Mouse (Mus musculus): ENCODE measurements around the gene Trpm3.

Trpm3 gene

GRCm38 (mm10) chr19:22739240-22739639 is 600.4 kb downstream of the Trpm3 start:
- no peak for DNase-seq (ENCODE audit: low read depth, low spot score)

- no peak for DNase-seq (ENCODE audit: low read depth, low spot score)
Measured at GRCm38 (mm10) chr19:22753311-22753809, 614.5 kb downstream of the Trpm3 start.

GRCm38 (mm10) chr19:22754071-22754470 is 615.2 kb downstream of the Trpm3 start:
- DNase-seq (ENCODE audit: low read depth, low spot score), result no peak

GRCm38 (mm10) chr19:22754498-22754897 is 615.7 kb downstream of the Trpm3 start:
- no peak for DNase-seq (ENCODE audit: low read depth, low spot score)

- DNase-seq (ENCODE audit: low read depth, low spot score), result no peak
Measured at GRCm38 (mm10) chr19:22758496-22758895, 619.6 kb downstream of the Trpm3 start.

GRCm38 (mm10) chr19:22768242-22768641 is 629.4 kb downstream of the Trpm3 start:
- DNase-seq (ENCODE audit: low read depth, low spot score), result no peak

- no peak for DNase-seq (ENCODE audit: low read depth, low spot score)
Measured at GRCm38 (mm10) chr19:22775191-22775695, 636.4 kb downstream of the Trpm3 start.

- no peak for DNase-seq (ENCODE audit: low read depth, low spot score)
Measured at GRCm38 (mm10) chr19:22780192-22780843, 641.5 kb downstream of the Trpm3 start.

GRCm38 (mm10) chr19:22781579-22781978 is 642.7 kb downstream of the Trpm3 start:
- no peak for DNase-seq (ENCODE audit: low read depth, low spot score)

DNA sequence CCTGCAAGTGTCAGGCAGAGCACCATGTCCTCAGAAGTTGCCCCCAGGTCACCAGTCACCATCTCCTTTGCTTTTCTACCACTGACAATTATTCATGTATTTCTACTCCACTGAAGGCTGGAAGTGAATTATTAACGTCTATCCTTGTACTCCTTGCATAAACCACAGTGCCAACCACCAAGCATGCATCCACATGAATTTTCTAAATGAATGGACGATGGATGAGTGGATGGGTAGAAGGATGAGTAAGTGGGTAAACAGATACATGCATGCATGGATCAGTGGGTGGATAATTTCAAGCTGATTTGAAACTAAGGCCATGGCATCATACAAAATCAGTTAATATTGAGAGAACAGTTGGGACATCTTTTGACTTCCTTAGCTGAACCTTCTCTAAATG is 644.9 kb downstream of the Trpm3 start:
- no peak for DNase-seq (ENCODE audit: low read depth, low spot score)

DNA sequence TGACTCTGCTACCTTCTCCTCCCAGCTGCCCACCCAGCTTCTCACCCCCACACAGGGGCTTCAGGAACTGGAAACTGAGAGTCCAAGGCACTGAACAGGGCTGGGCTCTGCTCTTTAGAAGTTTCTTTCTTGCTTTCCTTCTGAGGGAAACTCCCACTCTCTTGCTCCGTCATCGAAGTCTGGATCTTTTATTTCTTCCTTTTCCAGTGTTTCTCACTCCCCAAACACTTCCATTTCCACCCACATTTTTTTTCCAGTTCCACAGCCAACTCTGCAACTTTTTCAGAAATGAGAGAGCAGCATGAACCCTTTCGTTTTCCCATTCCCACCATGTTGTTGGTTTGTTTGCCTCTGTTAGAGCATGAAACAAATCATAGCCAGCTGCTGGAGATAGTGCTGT is 650.9 kb downstream of the Trpm3 start:
- DNase-seq (ENCODE audit: low read depth, low spot score), result no peak

- no peak for DNase-seq (ENCODE audit: low read depth, low spot score)
Measured at GRCm38 (mm10) chr19:22796996-22797395, 658.1 kb downstream of the Trpm3 start.

- no peak for DNase-seq (ENCODE audit: low read depth, low spot score)
Measured at GRCm38 (mm10) chr19:22800471-22800870, 661.6 kb downstream of the Trpm3 start.

DNA sequence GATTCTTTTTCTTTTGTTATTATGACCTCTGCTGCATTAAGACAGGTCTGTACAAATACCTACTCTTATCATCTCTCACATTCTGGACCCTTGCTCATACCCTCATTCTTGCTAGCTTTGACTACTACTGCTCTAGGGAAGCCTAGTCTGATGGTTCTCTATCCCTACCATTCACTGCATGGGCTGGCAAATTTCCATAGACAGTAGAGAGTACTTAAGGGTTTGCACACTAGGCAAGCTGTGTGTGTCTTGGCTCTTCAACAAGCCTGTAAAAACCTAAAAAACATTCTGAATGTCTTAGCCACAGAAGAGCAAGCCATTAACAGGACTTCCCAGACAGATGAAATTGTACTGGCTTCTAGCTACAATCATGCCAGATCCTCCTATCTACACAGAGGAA is 664.5 kb downstream of the Trpm3 start:
- DNase-seq (ENCODE audit: low read depth, low spot score), result no peak

GRCm38 (mm10) chr19:22804311-22804710 is 665.5 kb downstream of the Trpm3 start:
- no peak for DNase-seq (ENCODE audit: low read depth, low spot score)

GRCm38 (mm10) chr19:22810247-22810646 is 671.4 kb downstream of the Trpm3 start:
- DNase-seq (ENCODE audit: low read depth, low spot score), result no peak

- DNase-seq (ENCODE audit: low read depth, low spot score), result no peak
Measured at GRCm38 (mm10) chr19:22821741-22822140, 682.9 kb downstream of the Trpm3 start.

DNA sequence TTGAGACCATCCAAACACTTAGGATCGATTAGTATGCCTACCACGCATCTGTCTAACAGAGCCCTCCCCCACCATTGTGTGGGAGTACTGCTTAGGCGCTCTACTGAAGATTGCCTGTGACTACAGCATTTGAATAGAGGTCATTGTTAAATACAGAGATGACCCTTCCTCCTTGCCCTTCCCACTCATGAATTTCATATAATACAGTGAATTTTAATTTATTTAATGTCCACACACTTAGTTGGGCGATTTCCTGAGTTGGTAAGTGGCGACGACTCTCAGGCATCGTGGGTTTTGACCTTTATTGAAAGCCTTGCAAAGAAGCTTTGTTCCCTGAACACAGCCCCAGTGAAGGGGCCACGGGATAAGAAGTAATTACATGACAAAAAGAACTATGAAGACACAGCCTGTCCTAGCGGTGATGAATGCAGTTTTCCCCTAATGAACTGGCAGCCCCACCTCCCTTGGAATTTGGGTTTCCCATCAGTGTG is 684.7 kb downstream of the Trpm3 start:
- no peak for DNase-seq (ENCODE audit: low read depth, low spot score)

- DNase-seq (ENCODE audit: low read depth, low spot score), result no peak
Measured at GRCm38 (mm10) chr19:22825812-22826211, 687.0 kb downstream of the Trpm3 start.

DNA sequence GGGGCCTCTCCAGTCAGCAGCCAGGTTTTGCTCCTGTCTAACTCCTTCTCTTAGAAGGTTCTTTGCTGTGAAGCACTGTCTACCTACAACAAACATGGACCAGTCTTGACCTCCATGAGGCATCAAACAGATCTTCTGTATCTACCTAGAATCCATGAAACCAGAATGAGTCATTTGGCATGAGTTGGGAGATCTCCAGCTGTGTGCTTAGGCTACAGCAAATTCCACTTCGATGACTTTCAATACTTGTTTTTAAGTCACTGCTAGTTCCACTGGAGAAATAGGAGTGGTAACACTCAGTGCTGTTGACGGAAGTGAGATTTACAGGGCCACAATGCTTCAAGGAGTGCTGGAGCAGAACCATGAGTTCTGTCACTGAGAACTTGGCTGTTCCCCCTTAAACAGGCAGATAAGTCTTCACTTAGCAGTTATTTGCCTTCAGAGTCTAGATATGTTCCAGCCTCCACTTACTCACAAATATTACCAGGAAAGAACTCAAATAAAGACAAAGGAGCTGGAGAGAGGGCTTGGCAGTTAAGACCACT is 689.4 kb downstream of the Trpm3 start:
- no peak for DNase-seq (ENCODE audit: low read depth, low spot score)

DNA sequence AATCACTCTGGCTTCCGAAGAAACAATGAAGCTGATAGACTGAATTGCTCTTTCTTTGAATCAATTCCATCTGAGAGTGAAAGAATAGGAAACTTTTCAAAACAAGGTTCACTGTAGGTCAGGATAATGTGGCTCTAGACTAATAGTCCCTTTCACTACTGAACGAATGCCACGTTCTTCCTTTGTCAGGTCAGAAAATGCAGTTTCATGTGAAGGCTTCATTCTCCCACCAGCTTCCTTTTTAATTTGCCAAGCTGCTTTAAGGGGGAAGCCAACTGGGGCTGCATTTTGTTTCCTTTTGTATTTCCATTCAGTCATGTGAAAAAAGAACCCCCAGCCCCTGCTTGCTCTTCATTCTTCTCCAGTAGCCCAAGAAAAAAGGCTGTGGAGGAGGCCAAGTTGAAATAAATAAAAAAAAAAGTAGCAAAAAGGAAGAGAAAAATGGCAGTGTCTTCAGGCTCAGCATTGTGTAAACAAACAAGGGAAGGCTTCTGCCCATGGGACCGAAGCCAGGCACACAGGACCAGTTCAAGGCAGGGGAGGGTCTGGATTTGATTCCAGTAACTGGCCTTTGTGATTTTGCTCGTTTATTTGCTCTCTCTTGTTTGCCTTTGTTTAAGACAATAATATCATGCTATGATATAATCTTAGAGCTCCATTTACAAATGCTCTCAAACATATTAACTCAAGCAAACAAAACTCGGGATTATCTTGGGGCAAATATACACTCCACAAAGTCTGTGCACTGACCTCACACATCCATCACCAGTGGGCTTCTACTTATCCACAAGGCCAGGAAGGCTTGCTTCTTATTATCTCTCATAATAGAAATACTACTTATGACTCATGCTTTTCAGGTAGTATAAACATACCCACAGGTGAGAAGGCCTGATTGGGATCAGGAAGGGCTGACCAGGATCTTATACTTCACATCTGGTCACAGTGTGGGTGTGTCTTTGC is 702.5 kb downstream of the Trpm3 start:
- DNase-seq (ENCODE audit: low read depth, low spot score), result peak; percentile 20

DNA sequence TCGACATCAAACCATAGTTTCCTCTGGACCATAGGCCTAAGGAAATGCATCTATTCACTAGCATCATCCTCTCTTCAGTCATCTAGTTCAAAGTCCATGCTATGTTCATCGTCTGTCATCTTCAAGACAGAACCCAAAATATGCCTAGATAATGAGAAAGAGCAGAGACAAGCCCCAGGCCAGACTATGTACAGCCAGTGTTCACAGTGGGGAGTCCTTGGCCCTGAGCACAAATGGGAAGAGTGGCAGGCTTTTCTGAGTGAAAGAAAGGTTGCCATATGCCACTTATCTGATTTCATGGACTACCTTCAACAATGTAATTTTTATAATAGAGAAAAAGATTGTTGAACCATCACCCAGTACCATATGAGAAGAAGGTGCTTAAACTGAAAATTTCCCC is 703.9 kb downstream of the Trpm3 start:
- no peak for DNase-seq (ENCODE audit: low read depth, low spot score)
